Mouse (Mus musculus) myocyte (in vitro differentiated cells): ENCODE results near the gene Pde4d. TPM values are rescaled to one million over a fixed set of nuclear protein-coding genes. Genes with fewer than 3 reads are reported as not detected.

ENCODE experiments used
- H3K27me3 ChIP-seq: one replicate; pipeline ENCODE4 v1.6.1; 2011; ENCODE audit not compliant: control insufficient read depth, insufficient read depth, insufficient read length
- H3K36me3 ChIP-seq: one replicate; pipeline ENCODE4 v1.6.1; 2011; ENCODE audit not compliant: control insufficient read depth, insufficient read depth
- H3K4me2 ChIP-seq: one replicate; pipeline ENCODE4 v1.6.1; 2011; ENCODE audit warnings: low read depth, control low read depth
- H3K4me3 ChIP-seq: one replicate; pipeline ENCODE4 v1.5.1; 2011; ENCODE audit warnings: mild to moderate bottlenecking, control low read depth, moderate library complexity
- H3K79me2 ChIP-seq: one replicate; pipeline ENCODE4 v1.6.1; 2011; ENCODE audit not compliant: control insufficient read depth, insufficient read depth
- H3ac ChIP-seq: one replicate; pipeline ENCODE4 v1.6.1; 2011; ENCODE audit not compliant: control insufficient read depth, insufficient read length
- CEBPB ChIP-seq: IDR thresholded peaks from 2 replicates; pipeline ENCODE4 v1.6.1; 2011; ENCODE audit warnings: mild to moderate bottlenecking, moderate library complexity; ENCODE audit not compliant: poor library complexity, insufficient read depth, severe bottlenecking
- E2F4 ChIP-seq: IDR thresholded peaks from one replicate; pipeline ENCODE4 v1.6.1; 2011; ENCODE audit warnings: mild to moderate bottlenecking, control low read depth, moderate library complexity; ENCODE audit not compliant: insufficient read depth
- MAX ChIP-seq: IDR thresholded peaks from one replicate; pipeline ENCODE4 v1.6.1; 2011; ENCODE audit warnings: low read depth, mild to moderate bottlenecking, control low read depth
- MYOD1 ChIP-seq, 3 experiments: IDR thresholded peaks; one replicate each; pipeline ENCODE4 v1.6.1; 2011; ENCODE audit warnings: control low read depth in 2 of 3, low read depth in 2 of 3, mild to moderate bottlenecking in 2 of 3, moderate library complexity in 1 of 3; ENCODE audit not compliant: insufficient read length in 2 of 3, control insufficient read depth in 1 of 3
- MYOG ChIP-seq, 3 experiments: IDR thresholded peaks; one replicate each; pipeline ENCODE4 v1.6.1; 2011; ENCODE audit warnings: control low read depth in 2 of 3, low read depth in 2 of 3, mild to moderate bottlenecking in 2 of 3; ENCODE audit not compliant: insufficient read length in 2 of 3, control insufficient read depth in 1 of 3, insufficient read depth in 1 of 3
- POLR2A ChIP-seq: IDR thresholded peaks from one replicate; pipeline ENCODE4 v1.6.1; 2011; ENCODE audit warnings: low read depth, mild to moderate bottlenecking, control low read depth, moderate library complexity; ENCODE audit not compliant: insufficient read length
- POLR2AphosphoS2 ChIP-seq: IDR thresholded peaks from one replicate; pipeline ENCODE4 v1.6.1; 2011; ENCODE audit warnings: low read depth, control low read depth; ENCODE audit not compliant: insufficient read length
- REST ChIP-seq: IDR thresholded peaks from one replicate; pipeline ENCODE4 v1.6.1; 2011; ENCODE audit warnings: mild to moderate bottlenecking, control low read depth, moderate library complexity; ENCODE audit not compliant: insufficient read depth, insufficient read length
- SRF ChIP-seq: IDR thresholded peaks from one replicate; pipeline ENCODE4 v1.6.1; 2011; ENCODE audit warnings: low read depth; ENCODE audit not compliant: control insufficient read depth, insufficient read length
- TCF12 ChIP-seq: IDR thresholded peaks from one replicate; pipeline ENCODE4 v1.6.1; 2011; ENCODE audit warnings: mild to moderate bottlenecking, control low read depth; ENCODE audit not compliant: poor library complexity, insufficient read depth, severe bottlenecking
- TCF3 ChIP-seq: IDR thresholded peaks from one replicate; pipeline ENCODE4 v1.6.1; 2011; ENCODE audit warnings: low read depth, control low read depth; ENCODE audit not compliant: insufficient read length
- USF1 ChIP-seq: IDR thresholded peaks from one replicate; pipeline ENCODE4 v1.6.1; 2011; ENCODE audit warnings: low read depth, mild to moderate bottlenecking, control low read depth, moderate library complexity
- polyA plus RNA-seq: library from polyadenylated mRNA; unstranded; fragments of >200 nt; fragmentation: generic; extraction: Trizol; gene quantifications from one replicate; pipeline ENCODE4 v1.2.1, GENCODE M21; 2012; ENCODE audit warnings: missing spikeins

Gene Pde4d
- polyA plus RNA-seq, 1 experiment: 8.2 TPM

GRCm38 (mm10) chr13:109576725-109577124 is 1127.0 kb downstream of the Pde4d start:
- TF ChIP-seq USF1: no peak
- no peak for TF ChIP-seq CEBPB
- TF ChIP-seq MYOG (IDR thresholded peaks at IDR 0.05; ENCODE audit: control insufficient read depth in 1 of 3, insufficient read depth in 1 of 3, insufficient read length in 2 of 3, low read depth in 2 of 3): no peak
- no peak for TF ChIP-seq TCF12
- TF ChIP-seq TCF3: no peak
- no peak for TF ChIP-seq E2F4
- TF ChIP-seq SRF: no peak
- TF ChIP-seq MAX: no peak
- TF ChIP-seq POLR2A: no peak
- H3K4me3 ChIP-seq: no peak overlapping the region

GRCm38 (mm10) chr13:109577454-109577853 is 1127.7 kb downstream of the Pde4d start:
- no peak overlapping the region for H3K4me3 ChIP-seq
- TF ChIP-seq TCF3 (no peak), USF1 (no peak), POLR2A (no peak)
- peak overlapping the region; percentile 31 for H3K4me2 ChIP-seq
- H3K79me2 ChIP-seq: no peaks in the 10 kb centered on the region
- no peaks in the 10 kb centered on the region for H3K27me3 ChIP-seq
- H3ac ChIP-seq: no peak overlapping the region
- H3K36me3 ChIP-seq: no peaks in the 10 kb centered on the region

More at GRCm38 (mm10) chr13:109576725-109577124, 1127.0 kb downstream of the Pde4d start:
- Histone ChIP-seq H3K27me3 (no peaks in the 10 kb centered on the region), H3K36me3 (no peaks in the 10 kb centered on the region), H3ac (no peak overlapping the region), H3K4me2 (peak overlapping the region; percentile 31), H3K79me2 (no peaks in the 10 kb centered on the region)

DNA sequence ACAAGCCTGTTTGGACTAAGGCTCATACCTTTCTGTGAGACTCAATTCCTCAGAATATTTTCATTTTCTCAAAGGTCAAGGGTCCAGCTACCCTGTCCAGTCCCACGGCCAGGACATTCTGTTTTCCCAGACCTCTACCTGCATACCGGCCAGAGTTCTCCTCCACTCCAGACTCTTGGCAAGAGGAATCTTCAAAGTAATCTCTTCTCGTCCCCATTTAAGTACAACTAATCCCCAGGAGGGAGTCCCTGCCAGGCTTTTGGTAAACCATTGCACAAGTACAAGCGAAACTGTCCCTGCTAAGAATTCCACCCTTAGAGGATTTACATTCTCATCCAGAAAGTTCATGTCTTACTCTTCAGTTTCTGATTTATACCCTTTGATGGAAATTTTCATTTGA is 1128.2 kb downstream of the Pde4d start:
- Histone ChIP-seq H3K4me2 (no peak overlapping the region), H3ac (no peak overlapping the region), H3K27me3 (no peaks in the 10 kb centered on the region), H3K4me3 (no peak overlapping the region), H3K36me3 (no peaks in the 10 kb centered on the region), H3K79me2 (no peaks in the 10 kb centered on the region)
- no peak for TF ChIP-seq MAX
- no peak for TF ChIP-seq CEBPB

GRCm38 (mm10) chr13:109581284-109582070 is 1131.7 kb downstream of the Pde4d start:
- no peaks in the 10 kb centered on the region for H3K36me3 ChIP-seq
- TF ChIP-seq POLR2A (no peak), CEBPB (no peak), MYOD1 (IDR thresholded peaks at IDR 0.05; ENCODE audit: control insufficient read depth in 1 of 3, insufficient read length in 2 of 3, low read depth in 2 of 3) (no peak), TCF12 (no peak), TCF3 (no peak), E2F4 (no peak)
- H3K4me2 ChIP-seq: no peak overlapping the region
- no peaks in the 10 kb centered on the region for H3K79me2 ChIP-seq
- H3K4me3 ChIP-seq: no peak overlapping the region
- H3K27me3 ChIP-seq: no peaks in the 10 kb centered on the region
- no peak overlapping the region for H3ac ChIP-seq

GRCm38 (mm10) chr13:109590048-109590447 is 1140.3 kb downstream of the Pde4d start:
- TF ChIP-seq SRF (no peak), MAX (no peak), E2F4 (no peak), CEBPB (no peak), POLR2A (no peak), TCF3 (no peak), USF1 (no peak), REST (no peak)
- no peaks in the 10 kb centered on the region for H3K36me3 ChIP-seq
- H3K79me2 ChIP-seq: no peaks in the 10 kb centered on the region
- H3K4me3 ChIP-seq: no peak overlapping the region
- H3K4me2 ChIP-seq: no peak overlapping the region
- no peaks in the 10 kb centered on the region for H3K27me3 ChIP-seq
- no peak overlapping the region for H3ac ChIP-seq

DNA sequence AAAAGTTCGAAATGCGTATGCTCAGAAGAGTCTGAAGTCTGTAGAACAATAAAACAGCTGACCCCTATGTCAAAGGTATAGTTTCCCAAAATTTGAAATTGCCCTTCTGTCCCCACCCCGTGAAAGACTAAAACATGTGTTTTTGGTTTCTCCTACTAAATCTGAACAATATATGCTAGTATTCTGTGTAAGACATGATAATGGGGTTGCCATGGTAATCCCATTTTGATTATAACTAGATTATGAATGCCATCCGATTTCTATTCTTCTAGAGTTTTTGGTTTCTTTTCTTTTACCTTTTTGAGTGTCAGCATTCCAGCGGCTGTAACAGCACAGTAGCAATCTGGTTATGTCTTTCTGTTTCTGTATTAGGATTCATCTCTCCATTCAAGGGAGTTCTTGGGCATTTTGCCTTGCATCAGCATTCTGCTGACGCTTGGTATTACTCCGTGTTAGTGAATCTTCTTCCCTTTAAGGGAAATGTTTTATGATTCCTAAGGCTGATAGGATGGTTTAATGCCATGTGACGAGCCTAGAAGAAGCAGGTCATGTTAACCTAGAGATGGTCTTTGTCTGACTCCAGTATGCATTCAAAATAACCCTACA is 1142.5 kb downstream of the Pde4d start:
- Histone ChIP-seq H3K79me2 (no peaks in the 10 kb centered on the region), H3ac (no peak overlapping the region), H3K4me2 (no peak overlapping the region), H3K36me3 (no peaks in the 10 kb centered on the region), H3K27me3 (no peaks in the 10 kb centered on the region), H3K4me3 (no peak overlapping the region)
- TF ChIP-seq POLR2AphosphoS2 (no peak), MAX (no peak), USF1 (no peak), CEBPB (no peak), MYOG (IDR thresholded peaks at IDR 0.05; ENCODE audit: control insufficient read depth in 1 of 3, insufficient read depth in 1 of 3, insufficient read length in 2 of 3, low read depth in 2 of 3) (no peak), E2F4 (no peak)
